Mouse (Mus musculus) c-Kit-positive CD71-positive TER-119-positive erythroid progenitor cells, embryonic 14.5 days (primary cell): Measurements from ENCODE around the gene Wdr6.
"Not testable (repeated sequence)": the region's sequence is repeated elsewhere in the genome, so short reads cannot be mapped to it uniquely, and the experiment has no call there.

Experiments used
- DNase-seq: peaks from one replicate; pipeline ENCODE4 v3.0.0-alpha.2; 2013; ENCODE audit warnings: low spot score

Wdr6 gene

DNA sequence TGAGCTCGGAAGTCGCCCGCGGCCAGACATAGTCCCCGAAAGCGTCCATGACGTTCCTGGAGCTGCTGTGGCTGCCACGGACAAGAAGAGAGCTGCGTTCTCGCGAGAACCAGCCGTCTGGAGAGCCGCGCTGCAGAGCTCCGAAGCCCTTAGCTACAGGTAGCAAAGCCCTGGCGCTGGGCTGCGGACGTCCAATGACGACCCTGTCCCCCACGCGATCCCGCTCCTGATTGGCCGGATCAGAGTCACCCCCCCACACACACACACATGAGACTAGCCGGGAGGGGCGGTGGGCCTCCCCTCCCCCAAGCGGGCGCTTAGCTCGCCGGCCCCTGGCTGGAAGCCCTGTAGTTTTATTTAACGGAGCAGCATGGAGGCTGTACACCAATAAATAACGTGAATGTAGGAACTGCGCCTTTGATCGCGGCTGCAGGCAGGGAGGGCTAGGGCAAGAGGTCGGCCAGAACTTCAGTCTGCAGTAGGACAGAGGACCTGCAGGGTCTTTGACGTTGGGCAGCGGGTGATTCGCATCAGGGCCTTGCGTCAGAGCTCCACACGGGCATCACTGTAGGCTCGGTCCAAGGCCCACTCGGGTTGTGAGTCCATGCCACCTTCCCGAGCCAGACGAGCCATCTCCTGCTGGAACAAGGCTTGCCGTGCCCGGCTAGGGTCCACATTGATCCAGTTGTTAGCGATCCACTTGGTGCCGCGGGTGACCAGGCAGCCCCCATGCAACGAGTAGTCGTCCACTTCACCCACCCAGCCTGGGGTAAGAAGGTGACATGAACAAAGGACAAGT lies at the start of gene Wdr6:
Gene Wdr6, minus strand, starts transcription at position 195 of the 799 bp plus-strand sequence.
- peak; percentile 77 for DNase-seq

DNA sequence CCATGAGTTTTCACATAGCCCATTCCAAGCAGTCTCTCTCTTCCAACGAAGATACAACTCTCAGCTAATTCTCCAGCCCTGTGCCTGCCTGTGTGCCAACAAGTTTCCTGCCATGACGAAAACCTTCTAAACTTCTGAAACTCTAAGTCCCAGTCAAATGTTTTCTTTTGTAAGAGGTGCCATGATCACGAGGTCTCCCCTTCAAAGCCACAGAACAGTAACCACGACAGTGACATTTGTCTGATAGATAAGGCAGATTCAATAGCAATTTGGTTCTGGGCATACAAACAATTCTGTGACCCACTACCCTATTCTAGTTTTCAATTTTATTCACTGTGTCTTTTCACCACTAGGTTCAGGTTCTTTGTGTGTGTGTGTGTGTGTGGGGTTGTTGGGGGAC lies 49.6 kb upstream of the Wdr6 start:
- DNase-seq = no peak

GRCm38 (mm10) chr9:108626498-108626897 lies 48.0 kb upstream of the Wdr6 start:
- no peak for DNase-seq

DNA sequence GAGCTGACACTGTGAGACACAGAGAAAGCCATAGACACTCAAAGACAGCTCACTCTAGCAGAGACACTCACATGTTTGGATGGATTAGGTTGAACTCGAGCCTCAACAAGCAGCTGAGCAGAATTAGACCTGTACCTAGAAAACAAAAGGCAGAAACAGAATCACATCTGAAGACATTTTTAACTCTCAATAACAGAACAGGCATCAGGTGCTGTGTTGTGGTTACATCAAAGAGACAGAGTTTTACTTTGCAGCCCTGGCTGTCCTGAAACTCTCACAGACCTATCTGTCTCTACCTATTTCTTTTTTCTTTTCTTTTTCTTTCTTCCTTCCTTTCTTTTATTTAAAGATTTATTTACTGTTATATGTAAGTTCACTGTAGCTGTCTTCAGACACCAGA lies 38.8 kb upstream of the Wdr6 start:
- no peak for DNase-seq

- DNase-seq = no peak
These were observed 32.9 kb upstream of the Wdr6 start for GRCm38 (mm10) chr9:108611488-108611887.

GRCm38 (mm10) chr9:108608889-108609288 lies 30.4 kb upstream of the Wdr6 start:
- DNase-seq = no peak

DNA sequence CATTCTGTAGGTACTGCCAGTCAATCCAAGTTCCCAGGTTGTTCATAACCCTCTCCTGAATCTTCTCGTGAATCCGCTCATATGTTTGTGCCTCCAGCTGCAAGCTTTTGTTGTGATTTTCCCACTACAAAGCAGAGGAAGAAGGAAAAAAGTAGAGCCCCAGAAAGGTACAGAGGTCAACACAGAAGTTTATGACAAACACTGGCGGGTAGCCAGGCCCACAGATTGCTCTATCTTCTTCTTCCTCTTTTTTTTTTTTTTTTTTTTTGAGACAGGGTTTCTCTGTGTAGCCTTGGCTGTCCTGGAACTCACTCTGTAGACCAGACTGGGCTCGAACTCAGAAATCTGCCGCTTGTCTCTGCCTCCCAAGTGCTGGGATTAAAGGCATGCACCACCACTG lies 29.4 kb upstream of the Wdr6 start:
- DNase-seq = not testable (repeated sequence)

DNA sequence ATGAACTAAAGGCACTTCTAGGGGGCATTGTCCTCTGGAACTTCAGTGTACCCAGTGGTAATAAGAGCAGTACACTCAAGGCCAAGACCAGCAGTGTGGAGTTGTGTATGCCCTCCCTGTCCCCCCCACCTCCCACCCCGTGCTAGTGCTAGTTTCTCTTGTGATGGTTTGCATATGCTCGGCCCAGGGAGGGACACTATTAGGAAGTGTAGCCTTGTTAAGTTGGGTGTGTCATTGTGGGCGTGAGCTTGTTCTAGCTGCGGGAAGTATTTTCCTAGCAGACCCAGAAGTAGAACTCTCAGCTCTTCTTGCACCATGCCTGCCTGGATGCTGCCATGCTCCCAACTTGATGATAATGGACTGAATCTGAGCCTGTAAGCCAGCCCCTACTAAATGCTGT lies 23.4 kb upstream of the Wdr6 start:
- no peak for DNase-seq

- DNase-seq = no peak
These were observed 21.5 kb upstream of the Wdr6 start for GRCm38 (mm10) chr9:108600011-108600410.

DNA sequence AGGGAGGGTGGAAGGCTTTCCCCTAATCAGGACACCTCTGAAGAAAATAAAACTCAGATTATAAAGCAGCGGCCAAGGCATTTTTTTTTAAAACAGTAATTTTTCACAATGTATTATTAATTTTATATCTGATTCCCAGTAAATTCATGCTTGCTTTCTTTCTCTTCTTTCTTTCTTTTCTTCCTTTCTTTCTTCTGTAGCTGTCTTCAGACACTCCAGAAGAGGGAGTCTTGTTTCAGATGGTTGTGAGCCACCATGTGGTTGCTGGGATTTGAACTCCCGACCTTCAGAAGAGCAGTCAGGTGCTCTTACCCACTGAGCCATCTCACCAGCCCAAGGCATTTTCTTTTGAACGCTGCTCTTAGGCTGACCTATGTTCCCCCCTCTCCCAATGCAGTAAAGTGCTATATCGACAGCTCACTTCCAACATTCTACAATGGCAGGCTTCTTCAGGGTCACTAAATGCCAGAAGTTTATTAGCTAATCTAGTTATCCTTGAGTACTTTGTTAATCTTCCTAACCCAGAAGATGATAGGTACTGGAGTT lies 20.6 kb upstream of the Wdr6 start:
- no peak for DNase-seq

- DNase-seq = no peak
These were observed 18.6 kb upstream of the Wdr6 start, which contains the start of gene P4htm for GRCm38 (mm10) chr9:108596998-108597764. P4htm (minus strand) TSS chr9:108597667.

DNA sequence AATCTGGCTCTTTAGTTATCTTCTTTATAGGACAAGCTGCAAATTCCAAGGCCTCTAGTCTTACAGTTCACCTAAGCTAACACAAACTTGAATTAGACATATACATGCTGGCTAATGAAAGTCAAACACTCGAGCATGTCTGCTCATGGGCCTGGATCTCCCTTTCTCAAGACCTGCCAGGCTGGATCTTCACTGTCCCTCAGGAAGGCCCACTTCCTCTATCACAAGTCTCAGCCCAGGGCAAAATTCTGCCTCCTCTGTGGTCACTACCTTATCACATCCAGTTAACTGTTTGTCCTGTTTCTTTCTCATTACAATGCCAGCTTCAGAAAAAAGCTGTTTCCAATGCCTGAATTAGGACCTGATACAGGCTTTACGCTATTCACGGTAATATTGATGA lies 15.8 kb upstream of the Wdr6 start:
- no peak for DNase-seq

- DNase-seq = no peak
These were observed 12.9 kb upstream of the Wdr6 start for GRCm38 (mm10) chr9:108591462-108591861.

DNA sequence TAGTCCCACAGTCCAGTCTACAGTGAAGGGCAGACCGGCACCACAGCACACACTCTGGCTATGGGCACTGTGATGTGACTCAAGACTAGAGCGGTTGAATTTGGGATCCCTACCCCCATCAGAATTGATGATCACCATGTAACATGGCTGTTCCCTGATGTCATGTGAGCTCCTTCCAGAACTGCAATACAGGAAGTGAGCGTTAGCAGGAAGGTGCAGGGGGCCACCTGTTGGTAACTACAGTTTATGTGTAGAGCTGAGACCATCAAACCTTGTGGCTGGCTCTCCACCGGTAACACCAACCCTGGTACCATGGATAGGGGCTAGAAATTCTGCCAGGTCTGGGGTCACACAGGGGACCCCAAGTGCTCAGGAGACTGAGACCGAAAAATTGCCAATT lies 10.7 kb upstream of the Wdr6 start:
- no peak for DNase-seq

GRCm38 (mm10) chr9:108587571-108588180 lies 9.1 kb upstream of the Wdr6 start:
- no peak for DNase-seq

DNA sequence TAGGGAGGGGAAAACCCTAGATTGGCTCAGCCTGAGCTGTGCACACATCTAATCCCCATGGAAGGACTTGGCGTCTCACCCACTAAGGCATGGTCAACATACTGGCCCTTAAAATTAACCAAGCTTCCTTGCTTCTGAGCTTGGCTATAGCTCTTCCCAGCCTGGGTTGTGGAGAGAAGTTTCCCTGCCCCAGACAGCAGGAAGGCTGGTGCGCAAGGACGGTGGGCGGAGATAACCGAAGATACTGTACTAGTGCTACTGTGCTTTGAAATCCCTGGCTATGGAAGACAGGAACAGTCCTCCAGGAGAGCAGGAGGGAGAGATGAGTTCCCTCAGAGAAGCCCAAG lies 778 bp upstream of the Wdr6 start:
- DNase-seq = no peak

GRCm38 (mm10) chr9:108577934-108578544 lies 500 bp downstream of the Wdr6 start:
- no peak for DNase-seq

GRCm38 (mm10) chr9:108577025-108577424 lies 1.5 kb downstream of the Wdr6 start:
- no peak for DNase-seq

DNA sequence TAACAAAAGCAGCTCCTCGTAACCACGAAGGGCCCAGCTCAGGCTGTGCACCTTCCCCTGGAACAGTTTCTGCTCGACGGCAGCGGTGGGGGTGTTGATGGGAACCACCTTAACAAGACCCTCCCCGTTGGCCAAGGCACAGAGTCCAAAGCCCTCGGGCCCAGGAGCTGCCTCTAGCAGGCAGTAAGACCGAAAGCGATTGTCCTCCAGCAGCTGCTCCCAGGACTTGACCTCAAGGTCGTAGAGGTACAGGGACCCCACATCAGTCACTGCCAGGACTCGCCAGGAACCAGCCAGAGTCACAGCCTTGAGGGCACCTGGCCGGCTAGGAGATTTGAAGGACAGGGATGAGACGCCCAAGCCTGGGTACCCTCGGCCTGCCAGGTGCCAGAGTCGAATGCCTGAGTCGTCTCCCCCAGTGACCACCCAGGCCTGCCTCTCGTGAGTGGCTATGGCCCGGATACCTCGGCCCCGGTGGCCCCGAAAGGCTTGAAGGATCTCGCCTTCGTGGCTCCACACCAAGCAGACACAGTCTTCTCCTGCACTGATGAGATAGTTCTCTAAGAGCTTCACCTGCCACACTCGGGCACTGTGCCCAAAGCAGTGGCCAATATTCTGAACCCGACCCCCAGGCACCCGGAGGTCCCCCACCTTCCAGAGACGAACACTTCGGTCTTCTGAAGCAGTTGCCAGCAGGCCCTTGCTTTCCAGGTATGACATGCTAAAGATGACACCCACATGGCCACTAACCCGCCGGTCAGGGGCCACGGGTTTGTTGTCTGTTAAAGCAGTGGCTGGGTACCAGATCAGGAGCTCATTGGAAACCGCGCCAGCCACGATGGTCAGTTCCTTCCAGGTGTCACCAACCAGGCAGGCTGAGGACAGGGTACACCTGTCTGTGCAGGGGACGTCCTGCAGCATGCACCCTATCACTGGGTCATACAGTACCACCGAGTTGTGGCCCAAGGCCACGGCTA lies 2.9 kb downstream of the Wdr6 start:
- no peak for DNase-seq

DNA sequence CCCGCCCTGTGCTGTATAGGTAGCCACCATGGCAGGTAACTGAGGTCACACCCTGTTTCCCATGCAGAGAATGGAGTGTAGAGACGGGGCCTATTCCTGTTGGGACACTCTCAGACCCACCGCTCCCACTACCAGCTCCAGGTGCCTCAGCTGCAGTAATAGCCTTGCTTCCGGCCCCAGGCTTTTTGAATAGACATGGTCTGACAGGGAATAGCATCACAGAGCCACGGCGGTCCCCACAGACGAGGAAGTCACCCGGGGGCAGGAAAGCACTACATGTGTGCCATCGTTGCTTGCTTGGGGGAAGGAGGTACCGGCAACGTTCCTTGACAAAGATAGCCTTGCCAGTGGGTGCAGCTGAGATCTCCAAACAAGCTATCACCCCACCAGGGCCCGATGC lies 3.6 kb downstream of the Wdr6 start:
- no peak for DNase-seq
